Mouse (Mus musculus) gastrocnemius, postnatal 10 days (tissue): ENCODE measurements around the gene Zdhhc14. TPM values are rescaled to one million over a fixed set of nuclear protein-coding genes. Genes with fewer than 3 reads are reported as not detected.

ENCODE experiments used
- DNase-seq: peaks from one replicate; pipeline ENCODE4 v3.0.0; 2021; ENCODE audit warnings: mixed read lengths
- total RNA-seq, 2 experiments: library from RNA; stranded (reverse); gene quantifications; 2 replicates each; pipeline ENCODE4 v1.2.3; 2021

Zdhhc14 gene
- total RNA-seq, 2 experiments from 2014 or later: 2.8 to 4.0 TPM

- no peak for DNase-seq
Measured at GRCm38 (mm10) chr17:5504969-5505368, 12.6 kb downstream of the Zdhhc14 start.

GRCm38 (mm10) chr17:5506553-5506952, 14.2 kb downstream of the Zdhhc14 start:
- DNase-seq: no peak

GRCm38 (mm10) chr17:5506988-5507387, 14.6 kb downstream of the Zdhhc14 start:
- no peak for DNase-seq

GRCm38 (mm10) chr17:5508030-5508429, 15.7 kb downstream of the Zdhhc14 start:
- DNase-seq: no peak

- no peak for DNase-seq
Measured at GRCm38 (mm10) chr17:5510564-5510963, 18.2 kb downstream of the Zdhhc14 start.

- no peak for DNase-seq
Measured at GRCm38 (mm10) chr17:5511724-5512123, 19.4 kb downstream of the Zdhhc14 start.

- DNase-seq: no peak
Measured at GRCm38 (mm10) chr17:5519466-5519865, 27.1 kb downstream of the Zdhhc14 start.

- no peak for DNase-seq
Measured at GRCm38 (mm10) chr17:5519910-5520592, 27.7 kb downstream of the Zdhhc14 start.

- no peak for DNase-seq
Measured at GRCm38 (mm10) chr17:5521532-5521931, 29.2 kb downstream of the Zdhhc14 start.

GRCm38 (mm10) chr17:5529552-5529951, 37.2 kb downstream of the Zdhhc14 start:
- DNase-seq: no peak

GRCm38 (mm10) chr17:5532816-5533215, 40.5 kb downstream of the Zdhhc14 start:
- no peak for DNase-seq

- DNase-seq: no peak
Measured at GRCm38 (mm10) chr17:5535357-5535756, 43.0 kb downstream of the Zdhhc14 start.

- no peak for DNase-seq
Measured at GRCm38 (mm10) chr17:5536259-5537094, 44.1 kb downstream of the Zdhhc14 start.

- DNase-seq: no peak
Measured at GRCm38 (mm10) chr17:5537095-5537575, 44.8 kb downstream of the Zdhhc14 start.

- DNase-seq: no peak
Measured at GRCm38 (mm10) chr17:5542177-5542576, 49.8 kb downstream of the Zdhhc14 start.

GRCm38 (mm10) chr17:5544065-5544464, 51.7 kb downstream of the Zdhhc14 start:
- DNase-seq: no peak

GRCm38 (mm10) chr17:5545065-5545464, 52.7 kb downstream of the Zdhhc14 start:
- DNase-seq: no peak

- DNase-seq: no peak
Measured at GRCm38 (mm10) chr17:5548546-5548945, 56.2 kb downstream of the Zdhhc14 start.

- DNase-seq: no peak
Measured at GRCm38 (mm10) chr17:5549460-5549859, 57.1 kb downstream of the Zdhhc14 start.

GRCm38 (mm10) chr17:5550444-5550843, 58.1 kb downstream of the Zdhhc14 start:
- DNase-seq: no peak

GRCm38 (mm10) chr17:5551136-5551535, 58.8 kb downstream of the Zdhhc14 start:
- DNase-seq: no peak

GRCm38 (mm10) chr17:5552036-5552760, 59.8 kb downstream of the Zdhhc14 start:
- no peak for DNase-seq

- DNase-seq: no peak
Measured at GRCm38 (mm10) chr17:5553556-5553955, 61.2 kb downstream of the Zdhhc14 start.
